Mouse (Mus musculus) testis, adult 2 months (tissue): ENCODE results near the gene Dgki.

Experiments used
- CTCF ChIP-seq: fragments of 200-500 bp; IDR thresholded peaks from 2 replicates; pipeline ENCODE4 v1.5.1; 2012; ENCODE audit warnings: low read depth, mild to moderate bottlenecking, inconsistent platforms, low read length, moderate library complexity; ENCODE audit not compliant: control insufficient read depth, insufficient read depth, insufficient replicate concordance
- POLR2A ChIP-seq: fragments of 200-500 bp; IDR thresholded peaks from 2 replicates; pipeline ENCODE4 v1.6.1; 2012; ENCODE audit warnings: low read depth, mild to moderate bottlenecking, inconsistent platforms, low read length, moderate library complexity; ENCODE audit not compliant: control insufficient read depth

- TF ChIP-seq CTCF = no peak
- no peak for TF ChIP-seq POLR2A
Observed at GRCm38 (mm10) chr6:36978176-36978575, 321.8 kb downstream of the Dgki start.
